In the genomic region with DNA sequence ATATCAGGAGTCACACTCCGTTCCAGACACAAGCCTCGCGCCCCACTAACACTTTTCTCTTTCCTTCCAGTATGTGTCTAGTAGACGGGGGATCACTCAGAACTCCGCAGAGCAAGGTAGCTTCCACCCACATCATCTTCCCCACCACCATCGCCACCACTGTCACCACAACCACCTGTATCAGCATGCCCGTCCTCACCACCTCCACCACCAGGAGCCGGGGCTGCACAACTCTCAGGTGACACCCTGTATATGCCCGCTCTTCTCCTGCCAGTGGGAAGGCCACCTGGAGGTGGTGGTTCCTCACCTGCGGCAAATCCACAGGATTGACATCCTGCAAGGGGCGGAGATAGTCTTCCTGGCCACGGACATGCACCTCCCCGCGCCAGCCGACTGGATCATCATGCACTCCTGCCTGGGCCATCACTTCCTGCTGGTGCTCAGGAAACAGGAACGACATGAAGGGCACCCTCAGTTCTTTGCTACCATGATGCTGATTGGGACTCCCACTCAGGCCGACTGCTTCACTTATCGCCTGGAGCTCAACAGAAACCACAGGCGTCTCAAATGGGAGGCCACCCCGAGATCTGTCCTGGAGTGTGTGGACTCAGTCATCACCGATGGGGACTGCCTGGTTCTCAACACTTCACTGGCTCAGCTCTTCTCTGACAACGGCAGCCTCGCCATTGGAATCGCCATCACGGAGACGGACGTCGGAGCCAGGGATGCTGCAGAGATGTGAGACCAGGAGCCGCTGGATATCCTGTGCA, we compare ENCODE assay signal across 15 mouse cellular contexts.
DNase-seq lines count a peak whose midpoint lies in the region; ATAC-seq lines count a peak whose summit lies in the region.
"Had no signal": no experiment of that assay in that cellular context is flagged by ENCODE, and none has a peak within 500 bp of the region (broad histone marks: within the 10 kb centered on the region; RNA-seq: fewer than 3 reads in every experiment).

No protein-coding gene starts in this region.

- no peak overlapping the region for H3K9ac ChIP-seq in midbrain, embryonic 11.5 days (ENCODE audit: low read length)
- no peak overlapping the region for H3K9ac ChIP-seq in midbrain, embryonic 14.5 days (replicated peaks; ENCODE audit: low read length)
- H3K9ac ChIP-seq in liver, embryonic 16.5 days (ENCODE audit: low read depth, low read length) = peak overlapping the region; percentile 44; the same call in 1 of the 2 replicates
- H3K9ac ChIP-seq: midbrain, embryonic 15.5 days had no signal

- no peaks in the 10 kb centered on the region for H3K9me3 ChIP-seq in midbrain, embryonic 11.5 days (ENCODE audit: control insufficient read depth, low read length)
- no peaks in the 10 kb centered on the region for H3K9me3 ChIP-seq in midbrain, embryonic 14.5 days (ENCODE audit: control insufficient read depth, low read length)
- H3K9me3 ChIP-seq in liver, embryonic 16.5 days (replicated peaks; ENCODE audit: control insufficient read depth, low read length) = no peaks in the 10 kb centered on the region
- H3K9me3 ChIP-seq: midbrain, embryonic 15.5 days had no signal

- no peak for ATAC-seq in midbrain, embryonic 11.5 days (ENCODE audit: low FRiP score)
- no peak for ATAC-seq in midbrain, embryonic 14.5 days (ENCODE audit: low FRiP score, low TSS enrichment)
- 0 out of 2 replicates have a peak, but pooled peaks have one; percentile 8 for ATAC-seq in common myeloid progenitor, adult 5-6 weeks (replicated peaks; ENCODE audit: low read depth, poor library complexity, severe bottlenecking)
- ATAC-seq in liver, embryonic 16.5 days (ENCODE audit: low read depth) = peak; percentile 64
- ATAC-seq: hindbrain, postnatal 0 days; midbrain, embryonic 15.5 days had no signal

- no peak overlapping the region for H3K4me3 ChIP-seq in midbrain, embryonic 11.5 days (ENCODE audit: low read depth, low read length)
- H3K4me3 ChIP-seq in midbrain, embryonic 14.5 days (replicated peaks; ENCODE audit: low read depth, low read length) = no peak overlapping the region
- H3K4me3 ChIP-seq in liver, embryonic 16.5 days (ENCODE audit: low read depth, low read length) = peak overlapping the region; percentile 49
- H3K4me3 ChIP-seq: left cerebral cortex, adult 2 months; midbrain, embryonic 15.5 days had no signal

- H3K36me3 ChIP-seq in midbrain, embryonic 11.5 days (ENCODE audit: control insufficient read depth, insufficient read depth, low read length) = no peaks in the 10 kb centered on the region
- H3K36me3 ChIP-seq in midbrain, embryonic 14.5 days (ENCODE audit: control insufficient read depth, insufficient read depth, low read length) = no peaks in the 10 kb centered on the region
- H3K36me3 ChIP-seq in liver, embryonic 16.5 days (ENCODE audit: control insufficient read depth, insufficient read depth) = no peaks in the 10 kb centered on the region
- H3K36me3 ChIP-seq: midbrain, embryonic 15.5 days had no signal

- no peak overlapping the region for H3K4me2 ChIP-seq in midbrain, embryonic 11.5 days
- no peak overlapping the region for H3K4me2 ChIP-seq in midbrain, embryonic 14.5 days (ENCODE audit: low read length)
- H3K4me2 ChIP-seq in liver, embryonic 16.5 days (ENCODE audit: low read depth, low read length) = peak overlapping the region; percentile 55
- H3K4me2 ChIP-seq: midbrain, embryonic 15.5 days had no signal

- no peaks in the 10 kb centered on the region for H3K27me3 ChIP-seq in midbrain, embryonic 11.5 days (ENCODE audit: control insufficient read depth, insufficient read depth, low read length)
- H3K27me3 ChIP-seq in midbrain, embryonic 14.5 days (ENCODE audit: control insufficient read depth, insufficient read depth, low read length) = no peaks in the 10 kb centered on the region
- no peaks in the 10 kb centered on the region for H3K27me3 ChIP-seq in liver, embryonic 16.5 days (ENCODE audit: control insufficient read depth, insufficient read depth, low read depth, low read length)
- H3K27me3 ChIP-seq: midbrain, embryonic 15.5 days had no signal

- H3K4me1 ChIP-seq in midbrain, embryonic 11.5 days (ENCODE audit: control insufficient read depth, insufficient read depth, low read length) = no peaks in the 10 kb centered on the region
- peaks cover 7% of the 10 kb centered on the region for H3K4me1 ChIP-seq in midbrain, embryonic 14.5 days (ENCODE audit: control insufficient read depth, insufficient read depth, low read length)
- H3K4me1 ChIP-seq in liver, embryonic 16.5 days (ENCODE audit: control insufficient read depth, low read depth, low read length) = peaks cover 16% of the 10 kb centered on the region

- peak; percentile 12 for DNase-seq in cerebellum, adult 11-12 months
- DNase-seq in cerebellum, postnatal 25 days = no peak
- DNase-seq in midbrain, embryonic 11.5 days (ENCODE audit: low spot score, missing footprints) = peak; percentile 60
- DNase-seq in midbrain, embryonic 14.5 days = no peak
- no peak for DNase-seq in left cerebral cortex, adult 9 months (ENCODE audit: low spot score in 2 of 2)
- no peak for DNase-seq in left cerebral cortex, adult 11 months (ENCODE audit: low spot score)
- DNase-seq: adrenal gland, postnatal 10 days; heart, postnatal 14 days; kidney, adult 9 months; lung, postnatal 14 days had no signal

- no peak overlapping the region for H3K27ac ChIP-seq in midbrain, embryonic 11.5 days (ENCODE audit: low read depth, low read length)
- H3K27ac ChIP-seq in midbrain, embryonic 14.5 days (replicated peaks; ENCODE audit: low read depth, low read length) = no peak overlapping the region
- H3K27ac ChIP-seq in liver, embryonic 16.5 days (ENCODE audit: low read length) = peak overlapping the region; percentile 49; the same call in 1 of the 2 replicates
- H3K27ac ChIP-seq: hindbrain, postnatal 0 days; left cerebral cortex, adult 2 months; midbrain, embryonic 15.5 days had no signal

- WGBS in midbrain, embryonic 11.5 days = 92% methylated on average over 29 of the region's 29 CpGs
- 92% methylated on average over 29 of the region's 29 CpGs for WGBS in midbrain, embryonic 14.5 days
- 55% methylated on average over 29 of the region's 29 CpGs for WGBS in liver, embryonic 16.5 days (ENCODE audit: insufficient replicate concordance)

Comparison
In these comparisons a context has a peak if more than half of its experiments do, and no peak if none do; other contexts are left out.
1. DNase-seq: peak in cerebellum, adult 11-12 months (single experiment) and midbrain, embryonic 11.5 days (single experiment); none in cerebellum, postnatal 25 days (0 of 2), midbrain, embryonic 14.5 days (single experiment), left cerebral cortex, adult 9 months (0 of 2) and left cerebral cortex, adult 11 months (single experiment).
2. ATAC-seq: peak in common myeloid progenitor, adult 5-6 weeks (single experiment) and liver, embryonic 16.5 days (single experiment); none in midbrain, embryonic 11.5 days (single experiment) and midbrain, embryonic 14.5 days (single experiment).